In genomic region chr17:50037416-50037815, GRCm38 (mm10) we compare ENCODE assay signal across 18 mouse cellular contexts.
DNase-seq lines count a peak whose midpoint lies in the region; ATAC-seq and TF ChIP-seq lines count a peak whose summit lies in the region.
"Had no signal": no experiment of that assay in that cellular context is flagged by ENCODE, and none has a peak within 500 bp of the region (broad histone marks: within the 10 kb centered on the region; RNA-seq: fewer than 3 reads in every experiment).

No protein-coding gene starts in this region.

- H3K27ac ChIP-seq in forebrain, embryonic 13.5 days = peak overlapping the region; percentile 75
- no peak overlapping the region for H3K27ac ChIP-seq in forebrain, embryonic 11.5 days (ENCODE audit: low read depth, low read length)
- peak overlapping the region; percentile 17; the same call in 1 of the 2 replicates for H3K27ac ChIP-seq in midbrain, embryonic 10.5 days (replicated peaks)
- H3K27ac ChIP-seq in midbrain, postnatal 0 days (ENCODE audit: low read depth, low read length) = no peak overlapping the region
- H3K27ac ChIP-seq in forebrain, embryonic 16.5 days (ENCODE audit: low read length) = peak overlapping the region; percentile 41; the same call in 1 of the 2 replicates
- H3K27ac ChIP-seq: embryonic facial prominence, embryonic 13.5 days; heart, embryonic 15.5 days; intestine, embryonic 15.5 days; kidney, embryonic 15.5 days; limb, embryonic 12.5 days; liver, embryonic 15.5 days; neural tube, embryonic 13.5 days had no signal

- H3K36me3 ChIP-seq in forebrain, embryonic 13.5 days (ENCODE audit: poor library complexity, severe bottlenecking) = no peaks in the 10 kb centered on the region
- no peaks in the 10 kb centered on the region for H3K36me3 ChIP-seq in forebrain, embryonic 11.5 days (ENCODE audit: control insufficient read depth, insufficient read depth, low read length)
- H3K36me3 ChIP-seq in midbrain, embryonic 10.5 days = no peaks in the 10 kb centered on the region
- H3K36me3 ChIP-seq in midbrain, postnatal 0 days (ENCODE audit: insufficient read depth, low read length) = no peaks in the 10 kb centered on the region
- H3K36me3 ChIP-seq in forebrain, embryonic 16.5 days (ENCODE audit: control insufficient read depth, insufficient read depth) = no peaks in the 10 kb centered on the region; the same call in 1 of the 2 replicates
- H3K36me3 ChIP-seq: embryonic facial prominence, embryonic 13.5 days; intestine, embryonic 15.5 days; kidney, embryonic 15.5 days; limb, embryonic 12.5 days; liver, embryonic 15.5 days; neural tube, embryonic 13.5 days had no signal

- no peak overlapping the region for H3K9ac ChIP-seq in forebrain, embryonic 13.5 days
- H3K9ac ChIP-seq in forebrain, embryonic 11.5 days (ENCODE audit: low read length) = no peak overlapping the region
- H3K9ac ChIP-seq in midbrain, postnatal 0 days (replicated peaks; ENCODE audit: low read length, poor library complexity, severe bottlenecking) = no peak overlapping the region
- no peak overlapping the region for H3K9ac ChIP-seq in forebrain, embryonic 16.5 days (replicated peaks; ENCODE audit: low read depth, low read length)
- H3K9ac ChIP-seq: embryonic facial prominence, embryonic 13.5 days; heart, embryonic 15.5 days; intestine, embryonic 15.5 days; kidney, embryonic 15.5 days; limb, embryonic 12.5 days; liver, embryonic 15.5 days; neural tube, embryonic 13.5 days had no signal

- 62% methylated on average over 4 of the region's 4 CpGs for WGBS in forebrain, embryonic 13.5 days
- WGBS in forebrain, embryonic 11.5 days = 84% methylated on average over 4 of the region's 4 CpGs
- 91% methylated on average over 4 of the region's 4 CpGs for WGBS in midbrain, embryonic 10.5 days
- WGBS in midbrain, postnatal 0 days = 86% methylated on average over 4 of the region's 4 CpGs
- WGBS in forebrain, embryonic 16.5 days = 47% methylated on average over 4 of the region's 4 CpGs

- no peak overlapping the region for H3K4me3 ChIP-seq in forebrain, embryonic 13.5 days
- H3K4me3 ChIP-seq in forebrain, embryonic 11.5 days (ENCODE audit: low read depth, low read length) = no peak overlapping the region
- H3K4me3 ChIP-seq in midbrain, embryonic 10.5 days = no peak overlapping the region
- no peak overlapping the region for H3K4me3 ChIP-seq in midbrain, postnatal 0 days (ENCODE audit: low read depth, low read length)
- H3K4me3 ChIP-seq in forebrain, embryonic 16.5 days (replicated peaks; ENCODE audit: low read length) = no peak overlapping the region
- H3K4me3 ChIP-seq: embryonic facial prominence, embryonic 13.5 days; heart, embryonic 15.5 days; intestine, embryonic 15.5 days; kidney, embryonic 15.5 days; limb, embryonic 12.5 days; liver, embryonic 15.5 days; neural tube, embryonic 13.5 days had no signal

- H3K4me1 ChIP-seq in forebrain, embryonic 13.5 days = peaks cover 15% of the 10 kb centered on the region
- H3K4me1 ChIP-seq in forebrain, embryonic 11.5 days (replicated peaks; ENCODE audit: control insufficient read depth, insufficient read depth, low read length) = 0 out of 2 replicates have a peak, but pooled peaks cover 2% of the 10 kb centered on the region
- peaks cover 10% of the 10 kb centered on the region for H3K4me1 ChIP-seq in midbrain, embryonic 10.5 days
- H3K4me1 ChIP-seq in midbrain, postnatal 0 days (ENCODE audit: insufficient read depth, low read length) = no peaks in the 10 kb centered on the region
- peaks cover 17% of the 10 kb centered on the region for H3K4me1 ChIP-seq in forebrain, embryonic 16.5 days (replicated peaks; ENCODE audit: control insufficient read depth, insufficient read depth, low read length)
- H3K4me1 ChIP-seq: embryonic facial prominence, embryonic 13.5 days; intestine, embryonic 15.5 days; kidney, embryonic 15.5 days; limb, embryonic 12.5 days had no signal

- H3K9me3 ChIP-seq in forebrain, embryonic 13.5 days (replicated peaks) = no peaks in the 10 kb centered on the region
- H3K9me3 ChIP-seq in forebrain, embryonic 11.5 days (ENCODE audit: control insufficient read depth, low read length) = no peaks in the 10 kb centered on the region
- H3K9me3 ChIP-seq in midbrain, embryonic 10.5 days (replicated peaks) = no peaks in the 10 kb centered on the region
- H3K9me3 ChIP-seq in midbrain, postnatal 0 days (ENCODE audit: low read length) = no peaks in the 10 kb centered on the region
- no peaks in the 10 kb centered on the region for H3K9me3 ChIP-seq in forebrain, embryonic 16.5 days (ENCODE audit: control insufficient read depth, low read length)
- H3K9me3 ChIP-seq: embryonic facial prominence, embryonic 13.5 days; heart, embryonic 15.5 days; intestine, embryonic 15.5 days; kidney, embryonic 15.5 days; limb, embryonic 12.5 days; liver, embryonic 15.5 days; neural tube, embryonic 13.5 days had no signal

- no peak for DNase-seq in forebrain, embryonic 11.5 days (ENCODE audit: low spot score)
- no peak for DNase-seq in midbrain, embryonic 10.5 days (ENCODE audit: low spot score)
- DNase-seq in midbrain, postnatal 0 days (ENCODE audit: low spot score) = no peak
- DNase-seq in adrenal gland, postnatal 36 days = peak; percentile 47 to 60
- DNase-seq in thymus, postnatal 36 days = no peak
- DNase-seq: B cell, adult 2 months; cerebellum, adult 8-10 months; right cerebral cortex, postnatal 4 days had no signal

- no peak overlapping the region for H3K4me2 ChIP-seq in forebrain, embryonic 13.5 days
- no peak overlapping the region for H3K4me2 ChIP-seq in forebrain, embryonic 11.5 days (ENCODE audit: low read depth, low read length, severe bottlenecking)
- no peak overlapping the region for H3K4me2 ChIP-seq in midbrain, postnatal 0 days (ENCODE audit: low read depth, low read length, poor library complexity, severe bottlenecking)
- no peak overlapping the region for H3K4me2 ChIP-seq in forebrain, embryonic 16.5 days (ENCODE audit: low read length)
- H3K4me2 ChIP-seq: embryonic facial prominence, embryonic 13.5 days; heart, embryonic 15.5 days; intestine, embryonic 15.5 days; kidney, embryonic 15.5 days; limb, embryonic 12.5 days; liver, embryonic 15.5 days; neural tube, embryonic 13.5 days had no signal

- peak; percentile 41 for ATAC-seq in forebrain, embryonic 13.5 days
- no peak for ATAC-seq in forebrain, embryonic 11.5 days (replicated peaks; ENCODE audit: low FRiP score)
- no peak for ATAC-seq in midbrain, postnatal 0 days (ENCODE audit: low FRiP score)
- ATAC-seq in forebrain, embryonic 16.5 days = peak; percentile 38
- ATAC-seq: intestine, embryonic 15.5 days; lung, postnatal 0 days had no signal

- TF ChIP-seq CTCF in midbrain, postnatal 0 days (IDR thresholded peaks at IDR 0.05) = no peak

- H3K27me3 ChIP-seq in forebrain, embryonic 13.5 days = no peaks in the 10 kb centered on the region
- H3K27me3 ChIP-seq in forebrain, embryonic 11.5 days (ENCODE audit: control insufficient read depth, insufficient read depth, low read length) = no peaks in the 10 kb centered on the region
- H3K27me3 ChIP-seq in midbrain, embryonic 10.5 days (ENCODE audit: low read depth, poor library complexity, severe bottlenecking) = no peaks in the 10 kb centered on the region
- H3K27me3 ChIP-seq in midbrain, postnatal 0 days (ENCODE audit: insufficient read depth, low read length) = no peaks in the 10 kb centered on the region
- H3K27me3 ChIP-seq in forebrain, embryonic 16.5 days (replicated peaks; ENCODE audit: control insufficient read depth, insufficient read depth, low read length) = no peaks in the 10 kb centered on the region
- H3K27me3 ChIP-seq: embryonic facial prominence, embryonic 13.5 days; heart, embryonic 15.5 days; intestine, embryonic 15.5 days; kidney, embryonic 15.5 days; limb, embryonic 12.5 days; liver, embryonic 15.5 days; neural tube, embryonic 13.5 days had no signal

Comparison
In these comparisons a context has a peak if more than half of its experiments do, and no peak if none do; other contexts are left out.
1. ATAC-seq: peak in forebrain, embryonic 13.5 days (single experiment) and forebrain, embryonic 16.5 days (single experiment); none in forebrain, embryonic 11.5 days (single experiment) and midbrain, postnatal 0 days (single experiment).
2. H3K27ac ChIP-seq: peak in forebrain, embryonic 13.5 days (single experiment), midbrain, embryonic 10.5 days (single experiment) and forebrain, embryonic 16.5 days (single experiment); none in forebrain, embryonic 11.5 days (single experiment) and midbrain, postnatal 0 days (single experiment).
3. DNase-seq: peak in adrenal gland, postnatal 36 days (2 of 2); none in forebrain, embryonic 11.5 days (single experiment), midbrain, embryonic 10.5 days (single experiment), midbrain, postnatal 0 days (single experiment) and thymus, postnatal 36 days (0 of 2).